Mouse (Mus musculus) liver, postnatal 0 days (tissue): ENCODE results near the gene Clec12a. TPM values are rescaled to one million over a fixed set of nuclear protein-coding genes. Genes with fewer than 3 reads are reported as not detected.

Experiments used
- ATAC-seq: fragments of 200-750 bp; cut with Nextera tagmentation; 2 replicates; pipeline ENCODE4 v1.8.0; 2017; ENCODE audit warnings: mild to moderate bottlenecking, moderate library complexity
- DNase-seq: peaks from one replicate; pipeline ENCODE4 v3.0.0-alpha.2; 2016
- H3K27ac ChIP-seq: fragments of 300-500 bp; sonication (generic); 2 replicates; pipeline ENCODE4 v1.5.1; 2014; ENCODE audit warnings: antibody characterized with exemption, moderate library complexity, mild to moderate bottlenecking, low read depth
- H3K27me3 ChIP-seq: fragments of 300-500 bp; sonication (generic); 2 replicates; pipeline ENCODE4 v1.6.1; 2014; ENCODE audit warnings: low read length, control low read depth, mixed read lengths; ENCODE audit not compliant: insufficient read depth
- H3K36me3 ChIP-seq: fragments of 300-500 bp; sonication (generic); replicated peaks from 2 replicates; pipeline ENCODE4 v1.6.1; 2014; ENCODE audit warnings: mild to moderate bottlenecking, control low read depth, low read length, moderate library complexity, mixed read lengths; ENCODE audit not compliant: insufficient read depth
- H3K4me1 ChIP-seq: fragments of 300-500 bp; sonication (generic); 2 replicates; pipeline ENCODE4 v1.6.1; 2014; ENCODE audit warnings: antibody characterized with exemption, mild to moderate bottlenecking, control low read depth; ENCODE audit not compliant: insufficient read depth
- H3K4me2 ChIP-seq: fragments of 300-500 bp; sonication (generic); 2 replicates; pipeline ENCODE4 v1.6.1; 2014; ENCODE audit warnings: low read depth, mild to moderate bottlenecking, low read length, moderate library complexity, mixed read lengths
- H3K4me3 ChIP-seq: fragments of 300-500 bp; sonication (generic); 2 replicates; pipeline ENCODE4 v1.5.1; 2014; ENCODE audit warnings: low read depth, low read length
- H3K9ac ChIP-seq: fragments of 300-500 bp; sonication (generic); replicated peaks from 2 replicates; pipeline ENCODE4 v1.6.1; 2014; ENCODE audit warnings: mild to moderate bottlenecking, moderate library complexity
- H3K9me3 ChIP-seq: fragments of 300-500 bp; sonication (generic); 2 replicates; pipeline ENCODE4 v1.6.1; 2016; ENCODE audit warnings: mild to moderate bottlenecking, control low read depth, low read length, mixed read lengths
- CTCF ChIP-seq: sonication (generic); IDR thresholded peaks from 2 replicates; pipeline ENCODE4 v1.5.1; 2016; ENCODE audit warnings: antibody characterized with exemption, low read depth
- EP300 ChIP-seq: IDR thresholded peaks from 2 replicates; pipeline ENCODE4 v1.6.1; 2016; ENCODE audit warnings: antibody characterized with exemption, low read depth, mild to moderate bottlenecking
- WGBS: fragments of 180-500 bp; shearing (Covaris S2); extraction: QIAGEN DNeasy Blood & Tissue Kit; methylation state at CpG from one replicate; pipeline ENCODE4 v1.1.7; 2014; ENCODE audit not compliant: insufficient replicate concordance; 5-methylcytosine and 5-hydroxymethylcytosine counted together
- polyA plus RNA-seq: library from polyadenylated mRNA; unstranded; fragments of >200 nt; fragmentation: Nextera tagmentation; extraction: Ambion mirVana; gene quantifications from 2 replicates; pipeline ENCODE4 v1.2.1, GENCODE M21; 2015

Clec12a gene
- polyA plus RNA-seq, 1 experiment from 2014 or later: 14.6 TPM

GRCm38 (mm10) chr6:129399945-129400344 is 57.5 kb downstream of the Clec12a start:
- peak; percentile 83 for ATAC-seq

GRCm38 (mm10) chr6:129402404-129402803 is 59.9 kb downstream of the Clec12a start:
- no peaks in the 10 kb centered on the region for H3K9me3 ChIP-seq
- no peak overlapping the region for H3K9ac ChIP-seq
- no peaks in the 10 kb centered on the region for H3K36me3 ChIP-seq
- 79% methylated on average over 2 of the region's 2 CpGs for WGBS
- H3K27me3 ChIP-seq: no peaks in the 10 kb centered on the region
- no peak overlapping the region for H3K4me2 ChIP-seq
- H3K4me3 ChIP-seq: no peak overlapping the region
- DNase-seq: no peak
- no peak for ATAC-seq
- TF ChIP-seq CTCF: no peak
- 0 out of 2 replicates have a peak, but pooled peaks cover 3% of the 10 kb centered on the region for H3K4me1 ChIP-seq
- no peak overlapping the region for H3K27ac ChIP-seq

More at GRCm38 (mm10) chr6:129399945-129400344, 57.5 kb downstream of the Clec12a start:
- no peak overlapping the region for H3K4me2 ChIP-seq
- 0 out of 2 replicates have a peak overlapping the region, but pooled peaks have one; percentile 19 for H3K27ac ChIP-seq
- no peaks in the 10 kb centered on the region for H3K36me3 ChIP-seq
- TF ChIP-seq EP300: no peak
- no peak for TF ChIP-seq CTCF
- H3K4me3 ChIP-seq: no peak overlapping the region
- H3K9ac ChIP-seq: no peak overlapping the region
- H3K27me3 ChIP-seq: no peaks in the 10 kb centered on the region
- H3K9me3 ChIP-seq: no peaks in the 10 kb centered on the region
- WGBS: 43% methylated on average over 6 of the region's 6 CpGs
- DNase-seq: peak; percentile 66
- H3K4me1 ChIP-seq: 0 out of 2 replicates have a peak, but pooled peaks cover 3% of the 10 kb centered on the region

- no peak overlapping the region for H3K27ac ChIP-seq
- 0 out of 2 replicates have a peak, but pooled peaks cover 3% of the 10 kb centered on the region for H3K4me1 ChIP-seq
- H3K9ac ChIP-seq: no peak overlapping the region
- no peaks in the 10 kb centered on the region for H3K9me3 ChIP-seq
- H3K27me3 ChIP-seq: no peaks in the 10 kb centered on the region
- WGBS: 76% methylated on average over 6 of the region's 6 CpGs
- TF ChIP-seq EP300 (no peak), CTCF (no peak)
- DNase-seq: no peak
- no peak overlapping the region for H3K4me3 ChIP-seq
- no peak for ATAC-seq
- H3K36me3 ChIP-seq: no peaks in the 10 kb centered on the region
- H3K4me2 ChIP-seq: no peak overlapping the region
Measured at GRCm38 (mm10) chr6:129403391-129403790, 60.9 kb downstream of the Clec12a start.

DNA sequence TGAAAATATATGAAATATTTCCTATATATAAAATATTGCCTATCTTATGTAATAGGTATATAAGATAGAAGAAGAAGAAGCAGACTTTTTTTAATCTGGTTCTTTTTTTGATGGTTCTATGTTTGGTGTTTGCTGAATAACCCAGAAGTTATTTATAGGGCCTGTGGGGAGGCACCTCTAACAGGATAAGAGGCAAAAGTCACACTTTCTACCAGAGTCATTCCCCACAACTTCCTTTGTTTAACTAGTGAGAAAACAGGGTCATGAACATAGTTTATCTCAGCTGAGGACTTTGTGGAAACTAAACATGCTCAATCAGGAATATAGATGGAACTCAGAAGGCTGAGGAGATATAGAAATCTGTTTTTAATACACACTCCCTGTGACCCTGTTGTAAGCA is 63.5 kb downstream of the Clec12a start:
- DNase-seq (no peak), ATAC-seq (no peak)
- no peak overlapping the region for H3K4me3 ChIP-seq
- H3K27ac ChIP-seq: peak overlapping the region; percentile 66; the same call in 1 of the 2 replicates
- H3K4me1 ChIP-seq: no peaks in the 10 kb centered on the region
- TF ChIP-seq EP300 (peak; percentile 40; the same call in 1 of the 2 replicates), CTCF (no peak)
- H3K27me3 ChIP-seq: no peaks in the 10 kb centered on the region
- H3K9me3 ChIP-seq: no peaks in the 10 kb centered on the region
- H3K4me2 ChIP-seq: no peak overlapping the region
- no peak overlapping the region for H3K9ac ChIP-seq
- no peaks in the 10 kb centered on the region for H3K36me3 ChIP-seq

DNA sequence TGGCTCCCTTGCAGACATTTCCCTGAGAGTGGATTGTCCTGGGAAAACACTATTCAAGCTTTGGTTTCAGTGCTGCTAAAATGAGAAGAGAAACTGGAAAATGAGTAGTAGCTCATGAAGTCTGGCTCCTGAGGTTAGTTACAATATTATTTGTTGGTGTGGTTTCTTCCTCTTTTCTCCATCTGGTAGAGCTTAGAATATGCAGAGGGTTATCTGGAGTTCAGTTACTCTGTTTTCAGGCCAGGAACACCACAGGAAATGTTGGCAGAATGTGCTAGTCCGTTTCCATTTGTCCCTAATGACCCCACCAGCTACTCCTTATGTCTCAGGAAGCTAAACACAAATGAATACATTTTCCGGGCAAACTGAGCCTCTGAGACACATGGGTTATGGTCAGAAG is 64.8 kb downstream of the Clec12a start:
- WGBS: 26% methylated on average over 2 of the region's 2 CpGs
- ATAC-seq (peak; percentile 64), DNase-seq (no peak)
- Histone ChIP-seq H3K4me3 (no peak overlapping the region), H3K4me2 (peak overlapping the region; percentile 13; the same call in 1 of the 2 replicates), H3K9me3 (no peaks in the 10 kb centered on the region), H3K36me3 (no peaks in the 10 kb centered on the region), H3K27ac (peak overlapping the region; percentile 66), H3K4me1 (no peaks in the 10 kb centered on the region), H3K9ac (no peak overlapping the region), H3K27me3 (no peaks in the 10 kb centered on the region)
- peak; percentile 55 for TF ChIP-seq EP300
- TF ChIP-seq CTCF: no peak

DNA sequence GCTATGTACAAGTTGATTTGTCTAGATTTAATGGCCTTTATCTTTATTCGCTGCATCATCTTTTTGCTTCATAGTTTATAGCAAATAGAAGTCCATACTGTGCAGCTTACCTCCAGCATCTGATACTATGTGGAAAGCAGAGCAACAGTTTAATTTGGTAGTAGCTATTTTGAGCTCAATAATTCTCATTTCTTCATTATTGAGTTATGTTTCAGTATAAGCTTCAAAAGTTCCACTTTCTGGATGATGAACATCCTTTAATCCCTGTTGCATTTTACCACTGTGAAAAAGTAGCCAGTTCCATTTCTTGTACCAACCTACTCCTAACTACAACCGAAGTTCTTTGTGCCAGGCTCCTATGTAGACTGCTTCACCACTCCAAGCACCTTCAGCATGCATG is 66.1 kb downstream of the Clec12a start, which contains the start of gene Clec9a:
Clec9a (plus strand) TSS at position 301 of the 400 bp plus-strand sequence.
- peak within 1 kb of the TSS; percentile 66; the same call in 1 of the 2 replicates for H3K27ac ChIP-seq
- no peak within 1 kb of the TSS for H3K4me3 ChIP-seq
- H3K27me3 ChIP-seq: no peaks in the 10 kb centered on the region
- H3K4me1 ChIP-seq: no peaks in the 10 kb centered on the region
- H3K9ac ChIP-seq: no peak within 1 kb of the TSS
- no peak within 1 kb of the TSS for H3K4me2 ChIP-seq
- 65% methylated on average over 2 of the region's 2 CpGs for WGBS
- no peaks in the 10 kb centered on the region for H3K9me3 ChIP-seq
- TF ChIP-seq CTCF (no peak), EP300 (no peak)
- ATAC-seq (no peak), DNase-seq (no peak)
- no peaks in the 10 kb centered on the region for H3K36me3 ChIP-seq

- H3K27ac ChIP-seq: no peak overlapping the region
- 58% methylated on average over 1 of the region's 1 CpGs for WGBS
Measured at GRCm38 (mm10) chr6:129414177-129414576, 71.7 kb downstream of the Clec12a start.

More at GRCm38 (mm10) chr6:129414177-129414576, 71.7 kb downstream of the Clec12a start:
- H3K4me1 ChIP-seq: no peaks in the 10 kb centered on the region
- no peaks in the 10 kb centered on the region for H3K9me3 ChIP-seq
- TF ChIP-seq EP300 (no peak), CTCF (no peak)
- H3K27me3 ChIP-seq: no peaks in the 10 kb centered on the region
- no peak overlapping the region for H3K4me3 ChIP-seq
- no peaks in the 10 kb centered on the region for H3K36me3 ChIP-seq
- DNase-seq: no peak
- no peak overlapping the region for H3K4me2 ChIP-seq
- no peak overlapping the region for H3K9ac ChIP-seq
- ATAC-seq: no peak

Other genes starting within 250 kb of the Clec12a start
- not detected in 2 replicates for gene Clec2e, start 241.8 kb upstream of the Clec12a start, polyA plus RNA-seq
- 2.3 and 3.0 TPM in 2 replicates for gene Clec2d, start 162.1 kb upstream of the Clec12a start, polyA plus RNA-seq
- gene Cd69, start 67.3 kb upstream of the Clec12a start, polyA plus RNA-seq: 1.0 and 1.5 TPM in 2 replicates
- gene 4922502D21Rik, start 10.9 kb upstream of the Clec12a start, polyA plus RNA-seq: not detected in 2 replicates
- 0.11 TPM in 1 of 2 replicates, not detected in the other for gene Clec12b, start 43.2 kb downstream of the Clec12a start, polyA plus RNA-seq
- gene Clec1b, start 54.6 kb downstream of the Clec12a start, polyA plus RNA-seq: 53.8 and 56.0 TPM in 2 replicates
- gene Clec9a, start 66.2 kb downstream of the Clec12a start, polyA plus RNA-seq: 0.56 and 0.92 TPM in 2 replicates
- gene Clec1a, start 109.3 kb downstream of the Clec12a start, polyA plus RNA-seq: 0.65 and 1.0 TPM in 2 replicates
- gene Olr1, start 164.5 kb downstream of the Clec12a start, polyA plus RNA-seq: 0.56 and 0.70 TPM in 2 replicates
- gene Tmem52b, start 169.9 kb downstream of the Clec12a start, polyA plus RNA-seq: not detected in 2 replicates
- 37.3 and 38.5 TPM in 2 replicates for gene Gabarapl1, start 190.5 kb downstream of the Clec12a start, polyA plus RNA-seq
- 0.45 and 0.60 TPM in 2 replicates for gene Klre1, start 235.2 kb downstream of the Clec12a start, polyA plus RNA-seq
- gene Klrd1, start 249.1 kb downstream of the Clec12a start, polyA plus RNA-seq: 2.1 and 2.7 TPM in 2 replicates